Mouse (Mus musculus): ENCODE data around the gene Dph7. TPM values are rescaled to one million over a fixed set of nuclear protein-coding genes. Genes with fewer than 3 reads are reported as not detected.

The Dph7 gene
- polyA plus RNA-seq, 1 experiment, result 14.3 TPM

- peaks cover 1% of the 10 kb centered on the region; the same call in 1 of the 2 replicates for H3K4me1 ChIP-seq
- H3K9me3 ChIP-seq, result no peaks in the 10 kb centered on the region
- no peaks in the 10 kb centered on the region for H3K27me3 ChIP-seq (replicated peaks)
- H3K36me3 ChIP-seq (replicated peaks; ENCODE audit: low read length), result peaks cover 67% of the 10 kb centered on the region
- TF ChIP-seq GATA1 (IDR thresholded peaks at IDR 0.05; ENCODE audit: borderline replicate concordance, low read length) (no peak), FLI1 (IDR thresholded peaks at IDR 0.05; ENCODE audit: low read length) (no peak)
- no peak overlapping the region for H3K4me3 ChIP-seq (replicated peaks)
Observed at GRCm38 (mm10) chr2:25000544-25001235, 38.5 kb downstream of the Dph7 start.

GRCm38 (mm10) chr2:25003946-25004786, 42.0 kb downstream of the Dph7 start:
- Histone ChIP-seq H3K9me3 (no peaks in the 10 kb centered on the region), H3K27me3 (replicated peaks) (no peaks in the 10 kb centered on the region), H3K4me1 (peaks cover 3% of the 10 kb centered on the region; the same call in 1 of the 2 replicates), H3K36me3 (replicated peaks; ENCODE audit: low read length) (peaks cover 39% of the 10 kb centered on the region), H3K4me3 (replicated peaks) (no peak overlapping the region)
- no peak for TF ChIP-seq GATA1 (IDR thresholded peaks at IDR 0.05; ENCODE audit: borderline replicate concordance, low read length)
- TF ChIP-seq FLI1 (IDR thresholded peaks at IDR 0.05; ENCODE audit: low read length), result no peak

- Histone ChIP-seq H3K4me3 (replicated peaks) (no peak overlapping the region), H3K9me3 (no peaks in the 10 kb centered on the region), H3K4me1 (peaks cover 3% of the 10 kb centered on the region; the same call in 1 of the 2 replicates), H3K36me3 (replicated peaks; ENCODE audit: low read length) (peaks cover 34% of the 10 kb centered on the region), H3K27me3 (replicated peaks) (no peaks in the 10 kb centered on the region)
- TF ChIP-seq GATA1 (IDR thresholded peaks at IDR 0.05; ENCODE audit: borderline replicate concordance, low read length) (no peak), FLI1 (IDR thresholded peaks at IDR 0.05; ENCODE audit: low read length) (no peak)
Observed at GRCm38 (mm10) chr2:25006767-25007166, 44.6 kb downstream of the Dph7 start.

- H3K27me3 ChIP-seq (replicated peaks), result no peaks in the 10 kb centered on the region
- peaks cover 3% of the 10 kb centered on the region; the same call in 1 of the 2 replicates for H3K4me1 ChIP-seq
- peaks cover 28% of the 10 kb centered on the region for H3K36me3 ChIP-seq (replicated peaks; ENCODE audit: low read length)
- TF ChIP-seq GATA1 (IDR thresholded peaks at IDR 0.05; ENCODE audit: borderline replicate concordance, low read length) (no peak), FLI1 (IDR thresholded peaks at IDR 0.05; ENCODE audit: low read length) (no peak)
- no peaks in the 10 kb centered on the region for H3K9me3 ChIP-seq
- no peak overlapping the region for H3K4me3 ChIP-seq (replicated peaks)
Observed at GRCm38 (mm10) chr2:25008250-25008649, 46.0 kb downstream of the Dph7 start.

Other genes starting within 250 kb of the Dph7 start
- gene Cacna1b, start 199.2 kb upstream of the Dph7 start, polyA plus RNA-seq (2012; ENCODE audit: insufficient read depth, low replicate concordance), result 0.06 TPM in 1 of 2 replicates, not detected in the other
- gene Ehmt1, start 42.8 kb upstream of the Dph7 start, polyA plus RNA-seq (2012; ENCODE audit: insufficient read depth, low replicate concordance), result 20.7 and 41.8 TPM in 2 replicates
- 61.7 and 82.8 TPM in 2 replicates for gene Arrdc1, start 27.1 kb upstream of the Dph7 start, polyA plus RNA-seq (2012; ENCODE audit: insufficient read depth, low replicate concordance)
- gene Zmynd19, start 12.6 kb upstream of the Dph7 start, polyA plus RNA-seq (2012; ENCODE audit: insufficient read depth, low replicate concordance), result 2.9 and 5.7 TPM in 2 replicates
- gene Mrpl41, start 12.7 kb downstream of the Dph7 start, polyA plus RNA-seq (2012; ENCODE audit: insufficient read depth, low replicate concordance), result 26.6 and 65.1 TPM in 2 replicates
- gene Pnpla7, start 13.6 kb downstream of the Dph7 start, polyA plus RNA-seq (2012; ENCODE audit: insufficient read depth, low replicate concordance), result 1.5 and 7.1 TPM in 2 replicates
- 24.0 and 32.1 TPM in 2 replicates for gene Nsmf, start 92.0 kb downstream of the Dph7 start, polyA plus RNA-seq (2012; ENCODE audit: insufficient read depth, low replicate concordance)
- gene Entpd8, start 117.9 kb downstream of the Dph7 start, polyA plus RNA-seq (2012; ENCODE audit: insufficient read depth, low replicate concordance), result not detected in 2 replicates
- not detected in 2 replicates for gene Noxa1, start 132.7 kb downstream of the Dph7 start, polyA plus RNA-seq (2012; ENCODE audit: insufficient read depth, low replicate concordance)
- 7.9 and 8.1 TPM in 2 replicates for gene Nrarp, start 218.4 kb downstream of the Dph7 start, polyA plus RNA-seq (2012; ENCODE audit: insufficient read depth, low replicate concordance)
- gene Tor4a, start 234.5 kb downstream of the Dph7 start, polyA plus RNA-seq (2012; ENCODE audit: insufficient read depth, low replicate concordance), result 10.3 and 14.6 TPM in 2 replicates
- gene Nelfb, start 249.1 kb downstream of the Dph7 start, polyA plus RNA-seq (2012; ENCODE audit: insufficient read depth, low replicate concordance), result 22.9 and 24.0 TPM in 2 replicates

All from megakaryocyte, embryonic 14.5 days (primary cell).